Mouse (Mus musculus): ENCODE results near the gene Fastkd5. TPM values are rescaled to one million over a fixed set of nuclear protein-coding genes. Genes with fewer than 3 reads are reported as not detected.
"Not testable (repeated sequence)": the region's sequence is repeated elsewhere in the genome, so short reads cannot be mapped to it uniquely, and the experiment has no call there.

Gene Fastkd5
- polyA plus RNA-seq, 1 experiment from 2014 or later: 17.9 TPM

DNA sequence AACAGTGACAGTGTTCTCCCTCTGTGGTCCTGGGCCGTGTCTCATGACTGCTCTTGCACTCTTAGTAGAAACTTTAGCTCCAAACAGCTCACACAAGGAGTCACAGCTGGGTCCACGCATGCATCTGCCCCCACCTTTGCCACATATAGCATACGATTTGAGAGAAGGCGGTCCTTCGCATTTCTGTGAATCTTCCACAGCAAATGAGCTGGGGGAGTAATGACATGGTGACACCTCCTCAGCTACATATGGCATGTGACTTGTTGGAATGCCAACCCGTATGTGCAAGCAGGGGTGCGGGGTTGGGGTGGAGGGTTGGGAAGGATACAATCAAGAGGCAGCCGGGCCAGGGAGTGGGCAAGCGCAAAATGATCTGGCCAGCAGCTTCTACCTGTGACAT, 26.7 kb upstream of the Fastkd5 start:
- no peak overlapping the region for H3K4me2 ChIP-seq (replicated peaks; ENCODE audit: low read depth, low read length)
- ATAC-seq (ENCODE audit: insufficient number of reproducible peaks, insufficient read depth, low FRiP score, low read depth): no peak
- no peak overlapping the region for H3K4me3 ChIP-seq (ENCODE audit: low read depth, low read length)
- H3K27ac ChIP-seq (ENCODE audit: low read length): no peak overlapping the region
- peaks cover 77% of the 10 kb centered on the region for H3K36me3 ChIP-seq (ENCODE audit: control insufficient read depth, insufficient read depth, low read length)
- no peaks in the 10 kb centered on the region for H3K27me3 ChIP-seq (ENCODE audit: control insufficient read depth, insufficient read depth, low read length)
- WGBS: 93% methylated on average over 9 of the region's 9 CpGs
- no peaks in the 10 kb centered on the region for H3K4me1 ChIP-seq (ENCODE audit: control insufficient read depth, insufficient read depth, low read length)
- H3K9me3 ChIP-seq (ENCODE audit: control insufficient read depth, low read depth, low read length): no peaks in the 10 kb centered on the region
- H3K9ac ChIP-seq (replicated peaks; ENCODE audit: low read depth, low read length): no peak overlapping the region

DNA sequence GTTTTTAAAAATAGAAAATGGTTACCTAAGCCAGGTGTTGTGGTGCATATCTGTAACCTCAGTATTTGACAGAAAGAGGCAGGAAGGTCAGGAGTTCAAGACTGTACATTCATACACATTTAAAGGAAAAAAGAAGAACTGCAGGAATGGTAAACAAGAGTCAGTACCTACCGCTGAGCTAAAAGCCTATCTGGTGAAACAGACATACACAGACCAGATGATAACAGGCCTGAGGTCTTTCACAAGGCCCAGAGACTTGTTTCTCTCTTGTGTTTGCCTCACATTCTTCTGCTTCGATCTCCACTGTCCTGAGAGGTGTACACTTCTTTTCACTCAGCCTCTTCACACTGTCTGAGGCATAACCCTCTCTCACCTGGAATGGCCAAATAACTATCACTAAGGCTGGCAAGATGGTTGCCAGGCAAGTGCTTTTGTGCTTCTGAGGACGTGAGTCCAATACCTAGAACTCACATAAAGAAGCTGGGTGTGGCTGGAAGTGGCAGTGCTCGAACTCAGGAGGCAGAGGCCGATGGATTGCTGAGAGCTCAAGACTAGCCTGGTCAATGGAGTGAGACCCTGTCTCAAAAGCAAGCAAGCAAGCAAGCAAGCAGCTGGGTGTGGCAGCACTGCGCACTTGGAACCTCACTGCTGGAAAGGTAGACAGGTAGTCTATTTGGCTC, 26.0 kb upstream of the Fastkd5 start:
- no peaks in the 10 kb centered on the region for H3K27me3 ChIP-seq (ENCODE audit: control insufficient read depth, insufficient read depth, low read length)
- no peak overlapping the region for H3K9ac ChIP-seq (replicated peaks; ENCODE audit: low read depth, low read length)
- no peaks in the 10 kb centered on the region for H3K9me3 ChIP-seq (ENCODE audit: control insufficient read depth, low read depth, low read length)
- no peaks in the 10 kb centered on the region for H3K4me1 ChIP-seq (ENCODE audit: control insufficient read depth, insufficient read depth, low read length)
- no peak for ATAC-seq (ENCODE audit: insufficient number of reproducible peaks, insufficient read depth, low FRiP score, low read depth)
- peaks cover 70% of the 10 kb centered on the region for H3K36me3 ChIP-seq (ENCODE audit: control insufficient read depth, insufficient read depth, low read length)
- whole genome bisulfite sequencing: 86% methylated on average over 6 of the region's 6 CpGs
- H3K27ac ChIP-seq (ENCODE audit: low read length): no peak overlapping the region
- H3K4me3 ChIP-seq (ENCODE audit: low read depth, low read length): no peak overlapping the region
- no peak overlapping the region for H3K4me2 ChIP-seq (replicated peaks; ENCODE audit: low read depth, low read length)

DNA sequence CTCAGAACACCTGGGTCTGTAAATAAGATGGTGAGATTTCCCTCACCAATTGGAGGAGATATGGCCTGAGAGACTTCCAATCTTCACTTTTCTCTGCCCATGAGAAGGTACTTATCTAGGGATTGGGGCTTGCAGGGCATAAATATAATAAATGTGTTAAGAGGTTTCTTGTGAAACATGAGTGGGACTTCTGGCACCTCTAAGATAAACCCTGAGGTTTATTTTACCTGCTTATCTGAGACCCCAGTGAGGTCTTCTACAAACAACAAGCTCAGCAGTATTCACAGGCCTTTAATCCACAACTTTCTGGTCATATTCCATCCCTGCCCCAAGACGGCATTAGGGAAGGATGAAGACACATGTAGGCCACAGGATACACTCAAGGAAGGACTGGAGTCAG, 23.9 kb upstream of the Fastkd5 start:
- Histone ChIP-seq H3K27me3 (ENCODE audit: control insufficient read depth, insufficient read depth, low read length) (no peaks in the 10 kb centered on the region), H3K4me2 (replicated peaks; ENCODE audit: low read depth, low read length) (no peak overlapping the region), H3K27ac (ENCODE audit: low read length) (no peak overlapping the region), H3K9me3 (ENCODE audit: control insufficient read depth, low read depth, low read length) (no peaks in the 10 kb centered on the region), H3K9ac (replicated peaks; ENCODE audit: low read depth, low read length) (no peak overlapping the region), H3K4me1 (ENCODE audit: control insufficient read depth, insufficient read depth, low read length) (no peaks in the 10 kb centered on the region), H3K36me3 (ENCODE audit: control insufficient read depth, insufficient read depth, low read length) (peaks cover 55% of the 10 kb centered on the region), H3K4me3 (ENCODE audit: low read depth, low read length) (no peak overlapping the region)
- ATAC-seq (ENCODE audit: insufficient number of reproducible peaks, insufficient read depth, low FRiP score, low read depth): no peak
- WGBS: 82% methylated on average over 1 of the region's 1 CpGs

DNA sequence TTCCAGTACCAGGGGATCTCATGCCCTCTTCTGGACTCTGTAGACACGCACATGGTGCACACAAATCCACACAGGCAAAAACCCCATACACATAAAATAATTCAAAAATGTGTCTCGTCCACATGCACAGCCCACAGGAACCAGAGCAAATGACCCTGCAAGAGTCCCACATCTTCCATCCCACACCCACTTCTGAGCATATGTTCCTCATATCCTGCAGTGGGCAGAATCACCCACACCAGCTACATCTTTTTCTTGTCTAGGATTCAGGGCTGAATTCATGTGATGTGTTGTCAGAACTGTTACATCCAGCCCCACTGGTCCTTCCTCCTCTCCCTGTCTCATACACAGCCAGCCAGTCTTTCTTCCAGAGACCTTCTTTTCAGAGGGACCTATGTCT, 23.5 kb upstream of the Fastkd5 start:
- H3K4me1 ChIP-seq (ENCODE audit: control insufficient read depth, insufficient read depth, low read length): no peaks in the 10 kb centered on the region
- no peaks in the 10 kb centered on the region for H3K9me3 ChIP-seq (ENCODE audit: control insufficient read depth, low read depth, low read length)
- peaks cover 52% of the 10 kb centered on the region for H3K36me3 ChIP-seq (ENCODE audit: control insufficient read depth, insufficient read depth, low read length)
- H3K9ac ChIP-seq (replicated peaks; ENCODE audit: low read depth, low read length): no peak overlapping the region
- H3K4me3 ChIP-seq (ENCODE audit: low read depth, low read length): no peak overlapping the region
- 89% methylated on average over 2 of the region's 2 CpGs for whole genome bisulfite sequencing
- no peaks in the 10 kb centered on the region for H3K27me3 ChIP-seq (ENCODE audit: control insufficient read depth, insufficient read depth, low read length)
- no peak overlapping the region for H3K4me2 ChIP-seq (replicated peaks; ENCODE audit: low read depth, low read length)
- no peak for ATAC-seq (ENCODE audit: insufficient number of reproducible peaks, insufficient read depth, low FRiP score, low read depth)
- no peak overlapping the region for H3K27ac ChIP-seq (ENCODE audit: low read length)

DNA sequence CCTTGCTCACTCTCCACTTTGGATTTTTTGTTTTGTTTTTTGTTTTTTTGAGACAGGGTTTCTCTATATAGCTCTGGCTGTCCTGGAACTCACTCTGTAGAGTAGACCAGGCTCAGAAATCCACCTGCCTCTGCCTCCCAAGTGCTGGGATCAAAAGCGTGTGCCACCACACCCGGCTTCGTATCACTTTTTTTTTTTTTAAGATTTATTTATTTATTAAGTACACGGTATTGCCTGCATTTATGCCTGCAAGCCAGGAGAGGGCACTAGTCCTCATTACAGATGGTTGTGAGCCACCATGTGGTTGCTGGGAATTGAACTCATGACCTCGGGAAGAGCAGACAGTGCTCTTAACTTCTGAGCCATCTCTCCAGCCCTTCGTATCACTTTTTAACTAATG, 19.2 kb upstream of the Fastkd5 start:
- WGBS: 80% methylated on average over 6 of the region's 6 CpGs

DNA sequence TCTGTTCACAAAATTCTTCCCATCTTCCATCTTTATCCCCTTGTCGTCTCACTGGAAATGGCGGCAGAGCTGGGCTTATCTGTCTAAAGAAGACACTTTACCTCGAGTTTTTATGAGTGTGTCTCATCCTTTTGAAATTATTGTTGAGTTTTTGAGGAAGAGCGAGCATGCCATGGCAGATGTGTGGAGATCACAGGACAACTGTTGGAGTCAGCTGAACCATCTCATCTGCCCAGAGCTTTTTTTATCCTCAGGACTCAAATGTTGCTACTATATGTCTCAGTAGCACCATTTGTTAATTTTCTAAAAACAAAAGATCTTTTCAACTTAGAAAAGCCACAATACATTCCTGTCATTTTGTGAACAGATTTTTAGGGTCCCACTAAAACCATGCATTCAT, 15.4 kb upstream of the Fastkd5 start:
- no peak for ATAC-seq (ENCODE audit: insufficient number of reproducible peaks, insufficient read depth, low FRiP score, low read depth)
- no peak overlapping the region for H3K4me3 ChIP-seq (ENCODE audit: low read depth, low read length)
- no peak overlapping the region for H3K27ac ChIP-seq (ENCODE audit: low read length)
- H3K27me3 ChIP-seq (ENCODE audit: control insufficient read depth, insufficient read depth, low read length): no peaks in the 10 kb centered on the region
- H3K36me3 ChIP-seq (ENCODE audit: control insufficient read depth, insufficient read depth, low read length): no peaks in the 10 kb centered on the region
- 0 out of 2 replicates have a peak, but pooled peaks cover 6% of the 10 kb centered on the region for H3K4me1 ChIP-seq (ENCODE audit: control insufficient read depth, insufficient read depth, low read length)
- H3K9ac ChIP-seq (replicated peaks; ENCODE audit: low read depth, low read length): no peak overlapping the region
- no peaks in the 10 kb centered on the region for H3K9me3 ChIP-seq (ENCODE audit: control insufficient read depth, low read depth, low read length)
- H3K4me2 ChIP-seq (replicated peaks; ENCODE audit: low read depth, low read length): no peak overlapping the region
- 74% methylated on average over 4 of the region's 4 CpGs for WGBS

More for the DNA sequence above, 19.2 kb upstream of the Fastkd5 start:
- not testable (repeated sequence) for H3K9ac ChIP-seq (replicated peaks; ENCODE audit: low read depth, low read length); H3K27ac ChIP-seq (ENCODE audit: low read length); H3K4me2 ChIP-seq (replicated peaks; ENCODE audit: low read depth, low read length); H3K27me3 ChIP-seq (ENCODE audit: control insufficient read depth, insufficient read depth, low read length); H3K9me3 ChIP-seq (ENCODE audit: control insufficient read depth, low read depth, low read length); ATAC-seq (ENCODE audit: insufficient number of reproducible peaks, insufficient read depth, low FRiP score, low read depth); H3K4me1 ChIP-seq (ENCODE audit: control insufficient read depth, insufficient read depth, low read length); H3K4me3 ChIP-seq (ENCODE audit: low read depth, low read length)
- H3K36me3 ChIP-seq (ENCODE audit: control insufficient read depth, insufficient read depth, low read length): peaks cover 16% of the 10 kb centered on the region

DNA sequence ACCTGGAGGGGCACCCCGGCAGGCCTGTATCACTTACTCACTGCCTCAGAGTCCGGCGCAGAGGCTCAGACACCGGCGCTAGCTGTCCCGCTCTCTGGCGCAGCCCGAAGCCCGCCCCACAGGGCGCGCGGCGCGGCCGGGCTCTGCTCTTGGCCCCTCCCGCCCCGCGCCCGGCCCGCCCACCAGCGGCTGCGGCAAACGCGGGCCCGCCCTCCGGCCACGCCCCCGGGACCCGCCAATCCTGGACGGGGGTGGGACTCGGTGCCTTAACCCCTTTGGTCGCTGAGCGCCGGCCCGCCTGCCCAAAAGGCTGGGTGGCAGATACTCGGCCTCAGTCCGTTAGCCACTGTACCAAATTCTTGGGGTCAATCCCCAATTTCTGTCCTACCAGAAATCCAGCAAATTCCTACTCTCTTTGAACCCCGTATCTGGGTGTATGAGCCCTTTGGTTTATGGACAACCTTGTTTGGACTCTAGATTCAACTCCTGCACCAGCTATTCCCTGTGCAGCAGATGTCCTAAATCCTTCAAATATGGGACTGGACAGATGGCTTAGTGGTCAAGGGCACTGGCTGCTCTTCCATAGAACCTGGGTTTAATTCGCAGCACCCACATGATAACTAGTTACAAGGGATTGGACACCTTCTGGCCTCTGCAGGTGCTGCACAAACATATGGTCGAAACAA, 13.0 kb upstream of the Fastkd5 start, which contains the start of gene Lzts3:
Gene Lzts3 (minus strand): TSS at position 120 of the 686 bp plus-strand sequence.
- ATAC-seq (ENCODE audit: insufficient number of reproducible peaks, insufficient read depth, low FRiP score, low read depth): peak; percentile 93
- 3% methylated on average over 29 of the region's 40 CpGs for WGBS
- Histone ChIP-seq H3K9ac (replicated peaks; ENCODE audit: low read depth, low read length) (peak within 1 kb of the TSS; percentile 58), H3K27me3 (ENCODE audit: control insufficient read depth, insufficient read depth, low read length) (no peaks in the 10 kb centered on the region), H3K9me3 (ENCODE audit: control insufficient read depth, low read depth, low read length) (no peaks in the 10 kb centered on the region), H3K27ac (ENCODE audit: low read length) (no peak within 1 kb of the TSS), H3K4me3 (ENCODE audit: low read depth, low read length) (peak within 1 kb of the TSS; percentile 62), H3K4me1 (ENCODE audit: control insufficient read depth, insufficient read depth, low read length) (0 out of 2 replicates have a peak, but pooled peaks cover 6% of the 10 kb centered on the region), H3K4me2 (replicated peaks; ENCODE audit: low read depth, low read length) (peak within 1 kb of the TSS; percentile 97), H3K36me3 (ENCODE audit: control insufficient read depth, insufficient read depth, low read length) (no peaks in the 10 kb centered on the region)

DNA sequence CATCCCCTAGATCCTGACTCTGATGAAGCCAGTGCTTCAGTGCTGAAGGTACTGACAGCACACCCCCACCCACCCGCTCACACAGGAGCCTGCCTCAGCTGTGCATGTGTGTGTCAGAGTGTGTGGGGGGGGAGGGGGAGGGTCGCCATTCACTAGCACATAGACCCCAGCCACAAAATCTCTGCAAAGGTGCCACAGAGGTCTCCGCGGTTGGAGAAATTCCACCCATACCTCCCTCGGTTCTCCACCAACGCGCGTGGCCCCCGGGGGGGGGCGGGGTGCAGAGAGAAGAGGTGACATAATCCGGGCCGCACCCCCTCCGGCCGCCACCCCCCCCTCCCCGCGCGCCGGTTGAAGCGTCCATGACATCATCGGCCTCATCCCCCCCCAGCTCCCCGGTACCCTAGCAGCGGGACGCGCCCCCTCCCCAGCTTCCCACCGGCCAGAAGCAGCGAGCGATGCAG, 12.4 kb upstream of the Fastkd5 start:
- under 1% methylated on average over 23 of the region's 27 CpGs for WGBS

More for the DNA sequence above, 12.4 kb upstream of the Fastkd5 start:
- H3K4me3 ChIP-seq (ENCODE audit: low read depth, low read length): peak overlapping the region; percentile 62
- no peak overlapping the region for H3K27ac ChIP-seq (ENCODE audit: low read length)
- H3K4me2 ChIP-seq (replicated peaks; ENCODE audit: low read depth, low read length): peak overlapping the region; percentile 97
- peak overlapping the region; percentile 58 for H3K9ac ChIP-seq (replicated peaks; ENCODE audit: low read depth, low read length)
- no peaks in the 10 kb centered on the region for H3K36me3 ChIP-seq (ENCODE audit: control insufficient read depth, insufficient read depth, low read length)
- peak; percentile 25; the same call in 1 of the 2 replicates for ATAC-seq (ENCODE audit: insufficient number of reproducible peaks, insufficient read depth, low FRiP score, low read depth)
- H3K4me1 ChIP-seq (ENCODE audit: control insufficient read depth, insufficient read depth, low read length): 0 out of 2 replicates have a peak, but pooled peaks cover 6% of the 10 kb centered on the region
- H3K9me3 ChIP-seq (ENCODE audit: control insufficient read depth, low read depth, low read length): no peaks in the 10 kb centered on the region
- H3K27me3 ChIP-seq (ENCODE audit: control insufficient read depth, insufficient read depth, low read length): no peaks in the 10 kb centered on the region

Measured in stomach, embryonic 14.5 days (tissue).